Mouse (Mus musculus): Measurements from ENCODE around the gene Brms1. TPM values are rescaled to one million over a fixed set of nuclear protein-coding genes. Genes with fewer than 3 reads are reported as not detected.

The Brms1 gene
- total and polyA plus RNA-seq, 3 experiments = 22.8 to 50.9 (median 36.3) TPM

GRCm38 (mm10) chr19:5060365-5061330 is 19.5 kb downstream of the Brms1 start:
- H3K36me3 ChIP-seq (replicated peaks in 1 of 2; ENCODE audit: control insufficient read depth in 1 of 2, insufficient read depth in 1 of 2, low read length in 1 of 2) = peaks cover 0 to 4% of the 10 kb centered on the region in 2 experiments
- H3K4me2 ChIP-seq (ENCODE audit: insufficient read depth, low read depth, poor library complexity, severe bottlenecking) = no peak overlapping the region
- H3K4me3 ChIP-seq (replicated peaks in 1 of 3; ENCODE audit: low read depth in 2 of 3, low read length in 2 of 3, poor library complexity in 1 of 3) = no peak overlapping the region
- no peak for TF ChIP-seq ZMIZ1 (IDR thresholded peaks at IDR 0.05; ENCODE audit: low read depth, low read length)
- no peak for TF ChIP-seq IRF4 (IDR thresholded peaks at IDR 0.05; ENCODE audit: low read depth, low read length)
- peaks cover 40% of the 10 kb centered on the region for H3K27me3 ChIP-seq (replicated peaks)
- no peak overlapping the region for H3K9ac ChIP-seq (ENCODE audit: insufficient read depth, low read depth)
- H3K79me2 ChIP-seq (replicated peaks; ENCODE audit: control insufficient read depth, extremely low read depth, insufficient read depth, poor library complexity, severe bottlenecking) = no peaks in the 10 kb centered on the region
- peaks cover 5 to 11% of the 10 kb centered on the region in 2 experiments; a peak in 3 of 4 replicates for H3K4me1 ChIP-seq (ENCODE audit: control insufficient read depth in 1 of 2, insufficient read depth in 2 of 2)
- dilution Hi-C loops (cut with MboI; ENCODE audit: extremely low pct_ligation_motif_present, extremely low pct_unique_long_range_greater_than_20kb, low sequenced_read_pairs) (no loop called here), in situ Hi-C loops (cut with MboI; ENCODE audit: low pct_ligation_motif_present, low pct_unique_long_range_greater_than_20kb, low sequenced_read_pairs) (no loop called here)
- DNase-seq (ENCODE audit: extremely low read depth) = no peak
- no peaks in the 10 kb centered on the region for H3K9me3 ChIP-seq (replicated peaks; ENCODE audit: low read length)
- H3K27ac ChIP-seq (ENCODE audit: insufficient read depth, low read depth) = no peak overlapping the region

DNA sequence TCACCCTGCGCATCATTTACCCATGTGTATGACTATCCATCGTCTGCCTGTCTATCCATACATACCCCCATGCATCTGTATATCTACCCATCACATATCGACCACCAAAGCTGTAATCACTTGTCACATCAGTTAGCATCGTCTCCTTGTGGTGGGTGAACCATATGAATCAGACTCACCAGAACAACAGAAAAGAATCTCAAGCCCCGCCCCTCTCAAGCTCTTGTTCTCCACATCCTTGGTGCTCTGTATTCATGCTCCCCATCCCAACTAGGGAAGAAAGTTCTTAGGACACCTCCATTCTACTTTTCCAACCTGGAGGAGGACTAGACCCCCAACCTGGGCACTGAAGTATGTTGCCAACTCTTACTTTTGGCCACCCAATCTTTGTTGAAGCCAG is 20.9 kb downstream of the Brms1 start:
- no peak for DNase-seq (ENCODE audit: extremely low read depth)
- in situ Hi-C loops (cut with MboI; ENCODE audit: low pct_ligation_motif_present, low pct_unique_long_range_greater_than_20kb, low sequenced_read_pairs) (no loop called here), dilution Hi-C loops (cut with MboI; ENCODE audit: extremely low pct_ligation_motif_present, extremely low pct_unique_long_range_greater_than_20kb, low sequenced_read_pairs) (no loop called here)
- Histone ChIP-seq H3K4me3 (replicated peaks in 1 of 3; ENCODE audit: low read depth in 2 of 3, low read length in 2 of 3, poor library complexity in 1 of 3) (no peak overlapping the region), H3K4me1 (ENCODE audit: control insufficient read depth in 1 of 2, insufficient read depth in 2 of 2) (peaks cover 5 to 11% of the 10 kb centered on the region in 2 experiments; a peak in 3 of 4 replicates), H3K36me3 (replicated peaks in 1 of 2; ENCODE audit: control insufficient read depth in 1 of 2, insufficient read depth in 1 of 2, low read length in 1 of 2) (peaks cover 0 to 3% of the 10 kb centered on the region in 2 experiments), H3K79me2 (replicated peaks; ENCODE audit: control insufficient read depth, extremely low read depth, insufficient read depth, poor library complexity, severe bottlenecking) (no peaks in the 10 kb centered on the region), H3K4me2 (ENCODE audit: insufficient read depth, low read depth, poor library complexity, severe bottlenecking) (no peak overlapping the region), H3K27me3 (replicated peaks) (peaks cover 49% of the 10 kb centered on the region), H3K9ac (ENCODE audit: insufficient read depth, low read depth) (no peak overlapping the region), H3K9me3 (replicated peaks; ENCODE audit: low read length) (no peaks in the 10 kb centered on the region), H3K27ac (ENCODE audit: insufficient read depth, low read depth) (no peak overlapping the region)
- TF ChIP-seq UBTF (IDR thresholded peaks at IDR 0.05; ENCODE audit: low read depth, low read length) (no peak), USF2 (conservative IDR thresholded peaks at IDR 0.05; ENCODE audit: low read depth, low read length) (no peak), ETS1 (conservative IDR thresholded peaks at IDR 0.05; ENCODE audit: low read depth, low read length) (no peak), E2F4 (IDR thresholded peaks at IDR 0.05; ENCODE audit: insufficient replicate concordance, low read depth, low read length) (no peak), RAD21 (IDR thresholded peaks at IDR 0.05; ENCODE audit: low read depth, low read length) (no peak), MAFK (IDR thresholded peaks at IDR 0.05; ENCODE audit: insufficient replicate concordance, low read length) (no peak), USF1 (IDR thresholded peaks at IDR 0.05; ENCODE audit: low read depth, low read length) (no peak), SMC3 (IDR thresholded peaks at IDR 0.05; ENCODE audit: low read depth, low read length) (no peak), ZKSCAN1 (IDR thresholded peaks at IDR 0.05; ENCODE audit: borderline replicate concordance, low read depth, low read length) (no peak), NELFE (IDR thresholded peaks at IDR 0.05; ENCODE audit: low read depth, low read length) (no peak), HCFC1 (IDR thresholded peaks at IDR 0.05; ENCODE audit: low read depth, low read length) (no peak), ZMIZ1 (IDR thresholded peaks at IDR 0.05; ENCODE audit: low read depth, low read length) (no peak), TCF12 (IDR thresholded peaks at IDR 0.05; ENCODE audit: low read depth, low read length) (no peak), CHD1 (IDR thresholded peaks at IDR 0.05; ENCODE audit: low read depth, low read length) (no peak), ZC3H11A (IDR thresholded peaks at IDR 0.05; ENCODE audit: low read depth, low read length) (no peak), MAZ (IDR thresholded peaks at IDR 0.05; ENCODE audit: low read depth, low read length) (no peak), IRF4 (IDR thresholded peaks at IDR 0.05; ENCODE audit: low read depth, low read length) (no peak)

Data from CH12.LX (cell line).